Mouse (Mus musculus): Measurements from ENCODE around the gene Oxgr1. TPM values are rescaled to one million over a fixed set of nuclear protein-coding genes. Genes with fewer than 3 reads are reported as not detected.

Gene Oxgr1
- polyA plus RNA-seq, 1 experiment from 2014 or later, result 0.05 TPM

Other genes with a start within 250 kb of the Oxgr1 start
- 108 and 114 TPM in 2 replicates for gene Mbnl2, start 233.2 kb upstream of the Oxgr1 start, polyA plus RNA-seq (2016; fragmentation: Nextera tagmentation; extraction: Ambion mirVana)